Mouse (Mus musculus) ES-CJ7 (cell line): Measurements from ENCODE around the gene Ccdc8.
"Not testable (repeated sequence)": the region's sequence is repeated elsewhere in the genome, so short reads cannot be mapped to it uniquely, and the experiment has no call there.

ENCODE experiments used
- DNase-seq: peaks from one replicate; pipeline ENCODE4 v3.0.0; 2011; ENCODE audit warnings: low read depth, low spot score

Gene Ccdc8

DNA sequence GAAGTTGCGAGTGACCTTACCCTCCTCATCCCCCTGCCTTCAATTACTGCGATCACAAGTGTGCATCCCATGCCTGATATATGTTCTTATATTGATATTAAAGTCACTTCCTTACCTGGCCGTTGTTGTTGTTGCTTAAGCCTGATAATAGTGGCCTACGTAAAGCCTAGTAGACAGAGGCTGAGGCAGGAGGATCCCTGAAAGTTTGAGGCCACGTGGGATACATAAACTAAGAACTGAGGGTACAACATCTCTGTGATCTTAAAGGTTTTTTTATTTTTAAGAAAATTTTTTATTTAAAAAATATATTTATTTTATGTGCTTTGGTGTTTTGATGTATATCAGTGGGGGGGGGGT is at the start of gene Ccdc8:
Gene Ccdc8 (plus strand): TSS at position 258 of the 357 bp plus-strand sequence.
- DNase-seq = no peak

GRCm38 (mm10) chr7:16942861-16943260 is 49.6 kb upstream of the Ccdc8 start:
- DNase-seq = no peak

DNA sequence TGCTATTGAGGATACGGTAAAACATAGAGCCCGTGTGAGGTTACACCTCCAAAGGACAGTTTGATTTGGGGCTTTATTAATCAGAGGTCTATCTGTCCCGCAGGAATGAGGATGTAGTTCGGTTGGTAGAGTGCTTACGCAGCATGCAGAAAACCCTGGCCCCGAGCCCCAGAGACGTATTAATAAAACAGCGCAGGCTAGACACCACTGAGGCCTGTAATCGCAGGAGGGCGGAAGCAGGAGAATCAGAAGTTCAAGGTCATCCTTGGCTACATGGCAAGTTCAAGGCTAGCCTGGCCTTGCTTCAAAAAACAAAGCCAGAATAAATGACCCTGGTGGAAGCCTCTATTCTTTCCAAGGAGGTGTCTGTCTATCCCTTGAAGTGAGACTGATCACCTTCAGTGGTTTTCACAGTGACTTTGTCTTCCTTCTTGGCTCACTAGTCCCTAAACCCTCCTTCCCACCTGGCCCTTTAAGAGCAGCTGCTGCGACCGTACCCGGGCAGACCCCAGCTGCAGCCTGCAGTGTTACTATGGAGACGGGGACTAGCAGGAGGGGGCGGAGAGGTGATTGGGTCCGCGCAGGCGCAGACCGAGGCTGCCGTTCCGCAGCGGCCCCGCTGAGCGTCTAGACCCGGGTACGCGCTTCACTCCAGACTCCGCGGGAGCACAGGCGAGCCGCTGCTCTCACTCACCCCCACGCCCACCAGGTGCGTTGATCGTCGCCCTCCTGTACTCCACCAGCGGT is 48.3 kb upstream of the Ccdc8 start, which contains the start of gene Pnmal2:
Gene Pnmal2 (plus strand): TSS at position 622 of the 747 bp plus-strand sequence.
- DNase-seq = peak; percentile 95

DNA sequence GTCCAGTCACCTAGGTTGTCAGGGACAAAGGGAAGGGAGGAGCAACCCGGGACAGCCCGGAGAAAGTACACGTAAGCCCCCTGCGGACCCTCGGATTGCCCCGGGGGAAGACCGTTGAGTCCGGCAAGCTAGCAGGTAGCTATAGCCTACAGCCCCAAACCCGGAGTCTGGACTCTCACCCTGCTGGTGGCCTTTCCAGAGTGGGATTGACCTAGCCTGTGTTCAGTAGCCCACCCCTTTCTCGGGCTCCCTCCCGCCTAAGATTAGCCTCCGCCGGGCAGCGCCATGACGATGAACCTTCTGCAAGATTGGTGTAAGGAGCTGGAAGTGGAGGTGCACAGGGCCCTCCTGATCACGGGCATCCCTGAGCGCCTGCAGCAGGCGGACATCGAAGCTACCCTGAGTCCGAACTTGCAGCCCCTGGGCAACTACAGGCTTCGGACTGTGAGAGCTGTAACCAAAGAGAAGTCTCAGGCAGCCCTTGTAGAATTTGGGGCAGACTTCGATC is 47.6 kb upstream of the Ccdc8 start:
- DNase-seq = peak; percentile 28

- DNase-seq = no peak
Observed at GRCm38 (mm10) chr7:16945419-16945818, 47.1 kb upstream of the Ccdc8 start.

DNA sequence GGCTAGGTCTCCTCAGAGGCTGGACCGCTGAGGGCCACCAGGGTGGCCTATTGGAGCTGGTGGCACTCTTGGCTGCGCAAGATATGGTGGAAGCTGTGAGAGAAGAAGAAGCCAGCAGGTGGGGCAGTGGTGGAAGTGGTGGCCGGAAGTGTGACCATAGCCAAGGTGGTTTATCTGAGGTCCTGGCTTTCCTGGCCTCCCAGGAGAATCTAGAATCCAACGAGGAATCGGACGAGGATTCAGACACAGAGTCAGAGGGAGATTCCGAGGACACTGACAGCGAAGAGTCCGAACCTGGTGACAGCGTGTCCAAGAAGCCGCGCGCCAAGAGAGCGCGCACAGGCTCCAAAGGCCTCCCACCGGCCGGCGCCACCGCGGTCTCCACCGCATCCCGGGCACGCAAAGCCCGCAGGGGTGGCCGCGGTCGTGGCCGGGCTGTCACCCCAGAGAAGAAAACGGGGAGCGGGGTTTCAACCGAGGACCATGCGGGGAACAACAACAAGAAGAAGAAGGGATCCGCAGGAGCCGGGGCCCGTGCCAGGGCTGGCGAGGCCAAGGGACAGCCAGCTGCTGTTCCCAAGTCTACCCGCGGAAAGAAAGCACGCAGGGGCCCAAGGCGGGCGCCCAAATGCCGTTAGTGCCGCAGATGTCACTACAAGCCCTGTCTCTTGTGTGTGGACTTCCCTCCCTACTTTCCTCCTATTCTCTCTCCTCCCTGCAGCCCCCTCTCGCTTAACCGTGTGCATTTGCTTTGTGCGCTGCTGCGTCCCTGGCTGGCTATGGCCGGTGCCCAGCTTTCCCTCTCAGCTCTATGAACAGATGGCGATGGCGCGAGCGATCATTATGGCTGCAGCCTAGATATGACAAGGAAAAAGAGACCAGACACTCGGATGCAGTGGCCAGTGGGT is 45.8 kb upstream of the Ccdc8 start:
- no peak for DNase-seq

GRCm38 (mm10) chr7:16947349-16947895 is 45.1 kb upstream of the Ccdc8 start:
- no peak for DNase-seq

DNA sequence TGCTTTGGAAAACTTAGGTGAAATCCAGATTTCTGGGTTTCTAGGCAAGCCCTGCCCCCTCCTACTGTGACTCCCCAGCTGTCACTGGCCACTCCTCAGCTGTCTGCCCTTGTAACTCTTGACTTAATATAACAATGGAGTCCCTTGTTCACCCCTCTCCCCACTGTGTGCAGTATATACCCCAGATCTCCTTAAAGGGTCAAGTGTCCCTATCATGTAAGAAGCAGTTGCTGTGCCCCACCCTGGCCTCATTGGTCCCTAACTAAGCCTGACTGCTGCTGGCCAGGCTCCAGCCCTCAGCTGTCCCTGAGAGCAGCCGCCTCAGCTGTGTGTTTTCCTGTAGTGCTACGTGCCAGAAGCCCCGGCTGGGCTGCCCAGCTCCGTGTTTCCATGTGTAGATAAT is 44.5 kb upstream of the Ccdc8 start:
- DNase-seq = no peak

DNA sequence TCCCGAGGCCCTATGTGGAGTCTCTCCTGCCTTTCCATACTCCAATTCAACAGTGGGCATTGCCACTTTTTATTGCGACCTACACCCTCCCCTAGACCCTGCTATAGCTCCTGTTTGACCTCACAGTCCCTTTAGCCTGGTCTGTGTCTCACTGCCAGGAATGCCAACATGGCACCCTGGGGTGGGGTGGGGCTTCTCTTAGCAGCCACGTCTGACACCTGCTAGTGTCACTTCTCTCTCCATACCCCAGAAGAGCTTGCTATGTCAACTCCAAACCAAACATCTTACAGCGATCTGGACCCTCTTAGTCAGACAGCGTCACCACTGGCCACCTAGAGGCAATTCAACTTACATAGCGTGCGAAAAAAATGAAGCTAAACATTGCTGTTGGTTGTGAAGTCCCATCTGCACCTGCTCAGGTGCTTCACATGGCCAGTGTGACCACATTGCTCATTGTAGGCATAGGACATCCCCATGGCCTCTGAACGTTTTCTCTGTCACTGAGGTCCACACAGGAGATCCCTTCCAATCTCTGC is 43.5 kb upstream of the Ccdc8 start:
- DNase-seq = no peak

DNA sequence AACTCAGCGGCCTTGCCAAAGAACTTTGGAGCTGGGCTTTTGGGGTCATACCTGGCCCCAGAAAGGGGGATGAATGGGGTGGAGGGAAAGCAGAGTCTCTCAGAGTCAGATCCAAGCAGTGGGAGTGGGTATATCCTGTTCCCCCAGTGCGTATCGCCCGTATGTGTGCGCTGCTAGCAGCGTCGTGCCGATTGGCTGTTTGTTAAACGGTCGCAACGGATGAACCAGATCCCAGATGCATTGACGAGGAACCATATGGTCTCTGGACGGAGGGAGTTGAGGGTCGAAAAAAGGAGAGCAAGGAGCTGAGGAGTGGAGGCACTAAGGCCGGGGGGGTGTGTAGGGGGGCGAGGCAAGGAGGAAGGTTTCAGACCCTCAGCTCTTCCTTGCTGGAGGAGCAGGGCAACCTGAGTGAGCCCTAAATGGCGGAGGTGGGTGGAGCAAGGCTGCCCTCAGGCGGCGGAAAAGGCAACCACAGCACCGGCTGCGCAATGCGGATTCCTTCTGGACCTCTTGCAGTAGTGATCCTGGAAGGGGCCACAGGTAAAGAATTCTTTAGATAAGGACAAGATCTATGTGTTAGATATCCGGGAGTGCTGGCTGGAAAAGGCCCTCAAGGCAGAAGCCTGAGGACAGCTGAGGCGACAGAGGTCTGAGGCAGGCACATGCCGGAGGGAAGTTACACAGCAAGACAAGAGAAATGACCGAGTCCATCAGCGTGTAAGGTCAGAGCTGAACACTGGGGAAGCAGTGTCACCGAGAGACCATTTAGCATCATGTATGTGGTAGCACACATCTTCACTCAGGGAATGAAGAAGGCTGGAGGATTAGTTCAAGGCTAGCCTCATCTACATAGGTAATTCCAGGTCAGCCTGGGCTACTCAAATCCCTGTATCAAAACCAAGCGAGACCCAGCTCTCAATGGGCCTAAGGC is 42.3 kb upstream of the Ccdc8 start:
- peak; percentile 61 for DNase-seq

GRCm38 (mm10) chr7:16950861-16951635 is 41.5 kb upstream of the Ccdc8 start:
- DNase-seq = peak; percentile 94

DNA sequence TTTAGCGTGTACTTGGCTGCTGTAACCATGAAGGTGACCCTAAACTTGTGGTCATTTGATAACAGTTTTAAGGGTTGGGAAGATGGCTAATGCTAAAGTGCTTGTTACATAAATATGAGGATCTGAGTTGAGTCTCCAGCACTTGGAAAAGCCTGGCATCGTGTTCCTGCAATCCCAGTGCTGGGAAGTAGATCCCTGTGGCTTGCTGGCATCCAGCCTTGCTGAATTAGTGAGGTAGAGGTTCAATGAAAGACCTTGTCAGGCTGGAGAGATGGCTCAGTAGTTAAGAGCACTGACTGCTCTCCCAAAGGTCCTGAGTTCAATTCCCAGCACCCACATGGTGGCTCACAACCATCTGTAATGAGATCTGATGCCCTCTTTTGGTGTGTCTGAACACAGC is 38.7 kb upstream of the Ccdc8 start:
- not testable (repeated sequence) for DNase-seq

GRCm38 (mm10) chr7:16955712-16956111 is 36.8 kb upstream of the Ccdc8 start:
- DNase-seq = no peak

DNA sequence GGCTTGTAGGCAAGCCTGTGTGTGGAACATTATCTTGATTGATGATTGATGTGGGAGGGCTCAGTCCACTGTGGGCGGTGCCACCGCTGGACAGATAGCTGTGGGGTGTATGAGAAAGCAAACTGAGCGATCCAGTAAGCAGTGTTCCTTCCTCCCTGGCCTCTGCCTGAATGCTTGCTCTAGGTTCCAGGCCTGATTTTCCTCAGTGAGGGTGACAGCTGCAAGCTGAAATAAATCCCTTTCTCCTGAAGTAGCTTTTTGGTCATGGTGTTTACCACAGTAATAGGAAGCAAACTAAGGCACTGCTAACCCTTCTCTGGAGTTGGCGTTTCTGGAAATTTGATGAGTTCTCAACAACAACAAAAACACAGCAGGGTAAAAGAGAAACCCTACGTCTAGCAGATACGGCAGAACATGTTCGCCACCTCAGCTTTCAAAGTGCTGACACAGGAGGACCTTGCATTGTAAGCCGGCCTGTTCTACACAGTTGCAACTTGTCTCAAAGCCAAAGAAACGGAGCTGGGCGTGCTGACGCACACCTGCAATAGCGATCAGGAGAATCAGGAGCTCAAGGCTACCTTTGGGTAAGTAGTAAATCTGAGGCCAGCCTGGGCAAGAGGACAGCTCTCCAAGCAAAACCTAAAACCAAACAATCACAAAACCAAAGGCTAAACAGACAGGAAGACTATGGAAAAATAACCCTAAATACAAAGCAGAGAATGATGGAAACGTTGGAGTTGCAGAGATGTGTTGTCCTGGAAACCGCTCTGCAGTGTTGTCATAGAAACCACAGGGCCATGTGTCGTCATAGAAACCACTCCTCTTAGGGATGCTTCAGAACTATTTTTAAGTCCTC is 35.9 kb upstream of the Ccdc8 start:
- no peak for DNase-seq

DNA sequence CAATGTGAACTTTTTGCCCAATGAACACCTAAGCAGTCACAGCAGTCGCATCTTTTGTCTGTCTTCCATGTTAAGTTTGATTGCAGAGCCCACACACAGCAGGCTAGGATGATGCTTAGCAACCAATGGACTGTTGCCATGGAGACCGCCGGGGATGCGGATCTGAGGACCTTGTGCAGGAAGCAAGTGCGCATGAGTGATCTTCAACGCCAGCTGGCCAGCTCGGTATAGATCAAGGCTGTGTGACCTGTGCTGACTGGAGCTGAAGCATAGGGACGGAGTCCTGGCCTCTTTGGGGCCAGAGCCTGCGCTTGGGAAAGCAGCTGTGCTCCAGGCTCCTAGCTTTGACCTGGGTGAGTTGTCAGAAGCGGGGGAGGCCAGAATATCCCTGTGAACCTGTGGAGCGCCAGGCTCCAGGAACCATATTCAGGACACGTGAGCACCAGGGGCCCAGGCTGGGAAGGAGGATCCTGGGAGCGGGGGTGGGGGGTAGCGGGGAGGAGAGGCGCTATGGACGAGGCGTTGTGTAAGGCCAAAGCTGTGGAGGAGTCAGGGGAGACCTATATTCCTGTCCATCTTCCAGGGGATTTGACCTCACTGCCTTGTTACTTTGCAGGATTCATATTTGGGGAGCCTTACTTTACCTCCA is 32.8 kb upstream of the Ccdc8 start, which contains the start of gene Pnmal1:
Gene Pnmal1 (plus strand): TSS at position 141 of the 649 bp plus-strand sequence.
- peak; percentile 84 for DNase-seq

GRCm38 (mm10) chr7:16961678-16962077 is 30.8 kb upstream of the Ccdc8 start:
- no peak for DNase-seq

DNA sequence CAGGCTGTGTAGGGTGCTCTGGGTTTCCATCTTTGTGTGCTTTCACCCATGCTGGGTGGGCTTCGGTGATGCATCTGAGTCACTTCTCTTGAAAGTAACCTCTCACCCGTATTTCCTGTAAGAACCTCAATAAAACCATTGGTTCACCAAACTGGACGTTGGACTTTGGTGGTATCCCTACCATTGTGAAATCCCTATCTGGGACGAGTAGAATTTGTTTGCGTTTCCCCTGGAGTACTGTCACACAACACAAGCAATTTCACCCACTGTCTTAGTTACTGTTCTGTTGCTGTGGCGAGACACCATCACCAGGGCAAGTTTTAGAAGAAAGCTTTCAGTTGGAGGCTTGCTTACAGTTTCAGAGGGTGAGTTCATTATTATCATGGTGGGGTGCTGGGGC is 24.1 kb upstream of the Ccdc8 start:
- no peak for DNase-seq

GRCm38 (mm10) chr7:16971160-16971559 is 21.3 kb upstream of the Ccdc8 start:
- no peak for DNase-seq
